Mouse (Mus musculus) hematopoietic stem cell, adult 5-6 weeks (primary cell): ENCODE measurements around the gene Paxbp1. TPM values are rescaled to one million over a fixed set of nuclear protein-coding genes. Genes with fewer than 3 reads are reported as not detected.

Experiments
- total RNA-seq: library from RNA; stranded (forward); fragments of 172-1452, 232-1000 nt; gene quantifications from 2 replicates; pipeline ENCODE4 v1.2.3, GENCODE M21; 2017

Gene Paxbp1
- total RNA-seq, 1 experiment from 2014 or later = 140 TPM

Other genes starting within 250 kb of the Paxbp1 start
- 9.8 and 11.1 TPM in 2 replicates for gene Urb1, start 234.1 kb downstream of the Paxbp1 start, total RNA-seq
- gene Eva1c, start 217.8 kb downstream of the Paxbp1 start, total RNA-seq = not detected in 2 replicates
- gene Cfap298, start 109.4 kb downstream of the Paxbp1 start, total RNA-seq = 54.6 and 80.8 TPM in 2 replicates
- gene Synj1, start 33.2 kb downstream of the Paxbp1 start, total RNA-seq = 29.6 and 37.5 TPM in 2 replicates
- gene 4932438H23Rik, start 50.6 kb upstream of the Paxbp1 start, total RNA-seq = 1.7 and 2.2 TPM in 2 replicates
- gene Olig2, start 180.9 kb upstream of the Paxbp1 start, total RNA-seq = not detected in 2 replicates
- not detected in 2 replicates for gene Olig1, start 225.2 kb upstream of the Paxbp1 start, total RNA-seq